Mouse (Mus musculus): ENCODE results near the gene Retreg1.
A peak's percentile ranks its signal among the peaks of the same experiment; 100 is the strongest.

Retreg1 gene

DNA sequence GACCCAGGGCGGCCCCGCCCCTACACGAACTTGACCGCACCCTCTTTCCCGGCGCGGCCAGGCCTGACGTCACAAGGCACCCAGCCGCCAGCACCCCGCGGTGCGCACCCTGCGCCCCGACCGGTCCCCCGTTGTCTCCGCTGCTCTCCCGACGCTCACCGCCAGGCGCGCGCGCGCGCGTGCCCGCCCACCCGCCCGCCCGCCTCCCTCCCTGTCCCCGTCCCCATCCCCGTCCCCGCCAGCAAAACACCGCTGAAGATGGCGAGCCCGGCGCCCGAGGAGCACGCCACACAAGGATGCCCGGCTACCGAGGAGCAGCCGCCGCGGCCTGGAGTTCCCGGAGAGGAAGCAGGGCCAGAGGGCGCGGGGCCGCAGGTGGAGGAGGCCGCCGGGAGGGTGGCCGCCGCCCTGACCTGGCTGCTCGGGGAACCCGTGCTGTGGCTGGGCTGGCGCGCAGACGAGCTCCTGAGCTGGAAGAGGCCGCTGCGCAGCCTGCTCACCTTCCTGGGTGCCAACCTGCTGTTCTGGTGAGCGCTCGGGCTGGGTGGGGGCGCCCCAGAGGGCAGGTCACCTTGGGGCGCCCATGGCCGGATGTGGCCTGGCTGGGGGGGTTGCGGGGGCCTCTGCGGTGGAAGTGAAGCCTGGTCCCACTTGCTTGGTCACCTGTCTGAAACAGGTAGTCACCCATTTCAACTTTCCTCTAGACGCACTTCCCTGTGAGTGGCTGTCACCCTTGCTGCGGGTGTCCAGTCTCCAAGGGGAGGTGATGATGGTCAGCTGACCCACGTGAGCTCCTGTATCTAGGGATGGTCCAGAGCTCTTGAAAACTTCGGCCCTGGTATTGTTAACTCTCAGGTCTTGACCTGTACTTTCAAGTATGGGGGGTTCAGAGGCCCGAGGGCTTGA, at the start of gene Retreg1:
Gene Retreg1, plus strand, starts transcription at position 95 of the 906 bp plus-strand sequence.
- peak; percentile 94 for DNase-seq (ENCODE audit: low read depth, low spot score)

DNA sequence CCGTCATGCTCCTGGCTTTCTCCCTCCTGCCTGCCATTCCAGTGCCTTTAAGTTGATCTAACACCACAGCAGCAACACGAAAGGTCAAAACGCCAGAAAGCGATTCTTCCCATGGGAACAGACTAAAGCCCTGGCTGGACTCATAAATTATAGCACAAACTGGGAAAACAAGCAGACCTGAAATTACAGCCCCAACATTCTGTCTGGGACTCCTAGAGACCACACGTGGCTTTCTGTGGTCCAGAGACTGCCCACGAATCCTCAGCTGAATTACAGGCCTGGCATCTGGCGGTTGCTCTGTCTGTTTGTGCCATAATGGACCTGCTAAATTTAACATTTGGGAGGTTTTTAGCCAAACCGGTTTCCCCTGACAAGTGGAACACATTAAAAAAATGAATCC, 48.9 kb upstream of the Retreg1 start:
- no peak for DNase-seq (ENCODE audit: low read depth, low spot score)

DNA sequence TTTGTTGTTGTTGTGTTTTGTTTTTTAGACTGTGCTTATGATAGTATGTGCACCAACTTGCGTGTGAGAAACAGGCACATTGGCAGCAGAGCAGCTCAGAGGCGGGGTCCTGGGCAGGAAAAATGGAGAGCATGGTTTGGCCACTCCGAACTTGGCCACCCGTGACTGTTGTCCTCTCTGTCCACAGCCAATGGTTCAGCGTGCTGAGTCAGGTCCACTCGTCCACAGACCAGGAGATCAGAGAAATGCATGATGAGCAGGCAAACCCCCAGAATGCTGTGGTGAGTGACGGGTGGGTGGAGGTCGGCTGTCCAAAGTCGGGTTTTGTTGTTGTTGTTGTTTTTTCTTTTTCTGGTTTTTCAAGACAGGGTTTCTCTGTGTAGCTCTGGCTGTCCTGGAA, 47.5 kb upstream of the Retreg1 start:
- no peak for DNase-seq (ENCODE audit: low read depth, low spot score)

DNA sequence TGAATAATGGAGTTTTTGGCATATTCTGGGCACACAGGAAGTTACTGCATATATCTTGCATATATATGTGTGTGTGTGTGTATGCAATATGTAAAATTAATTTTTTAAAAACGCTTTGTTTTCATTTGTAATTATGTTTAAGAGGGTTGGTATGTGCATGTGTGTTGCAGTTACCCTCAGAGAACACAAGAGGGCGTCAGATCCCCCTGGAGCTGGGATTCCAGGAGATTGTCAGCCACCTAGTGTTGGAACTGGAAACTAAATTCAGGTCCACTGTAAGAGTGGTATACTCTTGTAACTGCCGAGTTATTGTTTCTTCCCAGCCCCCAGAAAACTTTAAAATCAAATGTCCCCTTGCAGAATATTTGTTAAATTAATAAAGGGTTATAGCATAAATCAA, 46.6 kb upstream of the Retreg1 start:
- DNase-seq (ENCODE audit: low read depth, low spot score): peak; percentile 53

DNA sequence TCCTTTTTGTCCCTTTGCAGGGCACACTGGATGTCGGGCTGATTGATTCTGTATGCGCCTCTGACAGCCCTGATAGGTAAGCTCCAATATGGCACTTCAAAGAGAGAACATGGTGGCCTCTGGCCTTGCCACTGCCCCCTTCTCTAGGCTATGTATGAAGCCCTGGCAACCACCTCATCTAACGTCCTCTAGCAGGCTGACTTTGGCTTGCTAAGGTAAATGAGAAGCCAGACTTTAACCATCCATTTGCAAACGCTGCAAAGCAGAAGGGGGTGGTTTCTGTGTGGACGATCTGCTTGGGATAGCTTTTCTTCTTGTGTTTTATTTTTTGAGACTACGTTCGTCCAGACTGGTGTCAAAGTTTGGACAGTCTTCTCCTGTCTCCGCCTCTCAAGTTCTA, 45.8 kb upstream of the Retreg1 start:
- DNase-seq (ENCODE audit: low read depth, low spot score): no peak

DNA sequence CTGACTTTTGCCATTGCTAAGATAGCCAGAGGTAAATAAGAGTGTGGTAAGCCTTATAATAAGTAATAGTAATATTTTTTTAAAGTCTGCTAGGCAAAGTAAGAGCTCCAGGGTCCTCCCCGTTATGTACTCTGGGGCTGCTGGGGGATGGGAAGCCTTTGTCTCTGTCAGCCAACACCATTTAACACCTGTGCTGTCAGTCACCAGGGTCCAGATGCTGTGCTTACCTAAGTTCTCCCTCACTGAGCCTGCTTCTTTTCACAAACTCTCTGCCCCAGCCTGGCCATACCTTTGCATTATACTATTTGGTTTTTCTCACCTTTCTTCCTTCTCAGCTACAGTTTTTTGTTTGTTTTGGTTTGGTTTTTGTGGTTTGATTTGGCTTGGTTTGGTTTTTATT, 45.1 kb upstream of the Retreg1 start:
- no peak for DNase-seq (ENCODE audit: low read depth, low spot score)

DNA sequence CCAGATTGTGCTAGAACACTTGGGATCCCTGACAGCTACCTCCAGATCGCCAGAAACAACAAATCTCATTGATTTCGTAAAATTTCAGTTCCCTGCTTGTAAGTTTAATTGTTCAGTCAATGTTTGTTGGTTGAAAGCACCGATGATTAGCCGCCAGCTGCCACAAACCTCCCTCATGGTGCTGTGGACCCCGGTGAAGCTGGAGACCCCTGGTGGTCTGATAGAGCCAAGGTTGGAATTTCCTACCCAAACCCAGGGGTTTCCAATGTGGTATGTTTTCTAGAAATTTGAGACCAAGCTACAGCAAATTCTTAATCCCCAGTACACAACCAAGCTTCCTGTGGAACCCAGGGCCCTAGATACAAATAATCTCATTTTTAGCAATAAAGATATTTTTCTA, 41.3 kb upstream of the Retreg1 start:
- DNase-seq (ENCODE audit: low read depth, low spot score): no peak

DNA sequence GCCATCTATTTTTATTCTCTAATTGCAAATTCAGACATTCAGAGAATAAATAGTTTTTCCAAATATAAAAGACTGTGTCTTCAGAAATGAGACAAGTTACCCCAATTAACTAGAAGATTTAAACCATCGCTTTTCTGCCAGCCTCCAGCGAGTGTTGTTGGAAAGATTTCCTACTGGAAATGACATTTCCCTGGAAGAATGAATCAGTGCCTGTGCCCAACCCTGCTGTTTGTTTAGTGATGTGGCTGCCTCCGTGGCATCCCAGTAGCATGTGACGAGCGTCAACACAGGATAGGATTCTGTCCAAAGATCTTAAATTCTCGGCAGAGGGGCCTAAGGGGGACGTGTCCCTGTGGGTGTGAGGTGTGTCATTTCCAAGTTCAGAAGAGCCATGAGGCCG, 40.8 kb upstream of the Retreg1 start:
- DNase-seq (ENCODE audit: low read depth, low spot score): no peak

DNA sequence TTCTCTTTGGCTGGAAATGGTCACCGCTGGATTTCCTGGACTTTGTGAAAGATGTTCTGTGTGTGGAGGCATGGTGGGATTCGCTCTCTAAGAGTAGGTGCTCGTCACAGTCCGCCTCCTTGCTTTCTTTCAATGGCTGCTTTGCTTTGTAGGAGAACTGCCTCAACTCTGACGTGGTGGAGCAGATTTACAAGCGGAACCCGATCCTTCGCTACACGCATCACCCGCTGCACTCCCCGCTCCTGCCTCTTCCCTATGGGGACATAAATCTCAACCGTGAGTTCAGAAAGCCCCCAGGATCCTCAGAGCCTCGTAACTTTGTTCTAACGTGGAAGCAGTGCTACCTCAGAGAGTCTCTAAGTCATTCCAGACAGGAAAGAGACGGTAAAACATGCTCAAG, 39.9 kb upstream of the Retreg1 start:
- DNase-seq (ENCODE audit: low read depth, low spot score): no peak

DNA sequence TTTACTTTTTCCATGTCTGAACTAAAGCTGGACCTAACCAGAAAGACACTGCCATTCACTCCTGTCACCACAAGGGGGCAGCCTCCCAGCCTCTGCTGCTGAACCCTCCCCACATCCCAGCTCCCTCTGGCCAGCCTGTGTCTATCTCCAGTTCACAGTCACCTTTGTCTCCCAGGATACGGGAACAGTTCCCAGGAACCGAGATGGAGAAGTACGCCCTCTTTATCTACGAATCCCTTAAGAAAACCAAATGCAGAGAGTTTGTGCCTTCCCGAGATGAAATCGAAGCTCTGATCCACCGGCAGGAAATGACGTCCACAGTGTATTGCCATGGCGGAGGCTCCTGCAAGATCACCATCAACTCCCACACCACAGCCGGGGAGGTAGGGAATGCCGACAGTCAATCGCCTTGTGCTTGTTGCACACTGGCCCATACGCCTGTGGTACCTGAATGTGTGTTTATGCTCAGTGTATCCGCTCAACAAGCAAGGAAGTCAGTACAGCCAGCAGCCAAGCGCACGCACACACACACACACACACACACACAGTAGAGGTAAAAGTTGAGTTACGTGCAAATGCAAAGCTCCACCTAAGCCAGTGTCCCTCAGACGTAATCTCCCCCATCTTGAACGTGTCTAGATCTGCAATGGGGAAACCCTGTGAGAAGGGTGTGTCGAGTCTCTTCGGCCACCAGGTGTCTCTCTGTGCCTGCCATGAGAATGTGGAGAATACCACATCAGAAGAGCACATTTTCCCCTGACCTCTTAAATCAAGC, 37.5 kb upstream of the Retreg1 start:
- DNase-seq (ENCODE audit: low read depth, low spot score): peak; percentile 85

DNA sequence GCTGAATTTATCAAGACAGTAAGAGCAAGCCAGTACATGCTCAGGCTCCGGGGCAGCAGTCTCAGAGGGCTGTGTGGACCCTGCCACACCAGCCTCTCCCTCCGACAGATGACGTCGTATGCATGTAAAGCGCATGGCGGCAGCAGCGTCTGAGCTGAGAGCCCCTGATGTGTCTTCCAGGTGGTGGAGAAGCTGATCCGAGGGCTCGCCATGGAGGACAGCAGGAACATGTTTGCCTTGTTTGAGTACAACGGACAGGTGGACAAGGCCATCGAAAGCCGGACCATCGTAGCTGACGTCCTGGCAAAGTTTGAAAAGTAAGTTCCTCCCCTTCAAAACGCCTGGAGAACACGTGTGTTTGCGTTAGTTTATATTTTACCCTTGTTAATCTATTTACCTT, 36.6 kb upstream of the Retreg1 start:
- DNase-seq (ENCODE audit: low read depth, low spot score): no peak

DNA sequence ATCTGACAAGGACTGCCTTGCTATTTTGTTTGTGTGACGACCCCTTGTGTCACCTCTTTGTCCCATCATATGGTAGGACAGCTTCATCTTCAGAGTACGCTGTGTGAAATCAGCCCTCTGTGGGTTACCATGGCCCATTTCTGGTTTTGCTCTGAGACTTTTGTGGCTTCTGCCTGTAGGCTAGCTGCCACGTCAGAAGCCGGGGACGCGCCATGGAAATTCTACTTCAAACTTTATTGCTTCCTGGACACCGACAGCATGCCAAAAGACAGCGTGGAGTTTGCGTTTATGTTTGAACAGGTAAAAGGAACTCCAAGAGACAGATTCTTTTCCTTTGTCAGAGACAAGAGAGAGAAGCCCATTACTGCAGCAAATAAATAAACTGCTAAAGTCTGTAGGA, 36.1 kb upstream of the Retreg1 start:
- no peak for DNase-seq (ENCODE audit: low read depth, low spot score)

DNA sequence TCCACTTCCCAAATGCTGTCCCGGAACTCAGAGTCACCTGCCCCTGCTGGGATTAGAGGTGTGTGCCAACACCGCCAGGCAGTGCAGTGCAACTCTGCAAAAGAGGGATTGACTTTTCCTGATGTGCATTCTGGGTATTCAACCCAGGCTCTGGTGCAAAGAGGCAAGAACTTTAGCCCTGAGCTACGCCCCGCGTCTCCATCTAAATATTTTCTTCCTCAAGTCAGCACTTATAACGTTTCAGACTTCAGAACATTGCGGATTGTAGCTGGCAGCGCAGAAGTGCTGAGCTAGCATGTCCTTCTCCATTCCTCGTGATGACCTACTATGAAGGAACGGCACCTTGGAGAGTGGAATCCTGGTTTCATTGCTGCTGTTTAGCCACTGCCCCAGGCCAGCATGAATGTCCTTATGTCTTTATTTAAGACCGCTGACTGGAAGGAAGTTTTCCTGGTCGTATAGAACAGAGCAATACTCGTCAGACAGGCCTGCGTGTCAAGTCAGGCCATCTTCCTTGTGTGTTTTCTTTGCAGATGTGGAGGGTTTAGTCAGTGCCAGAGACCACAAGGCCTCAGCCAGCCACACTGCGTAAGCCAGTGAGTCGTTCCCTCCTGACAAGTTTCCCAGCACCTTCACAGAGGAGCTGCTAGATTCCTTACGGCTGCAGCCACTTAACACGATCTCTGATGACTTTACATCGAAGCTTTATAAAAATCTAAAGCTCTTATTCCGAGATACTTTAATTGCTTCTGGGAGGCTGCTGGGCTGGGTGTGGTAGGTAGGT, 34.1 kb upstream of the Retreg1 start:
- DNase-seq (ENCODE audit: low read depth, low spot score): no peak

DNA sequence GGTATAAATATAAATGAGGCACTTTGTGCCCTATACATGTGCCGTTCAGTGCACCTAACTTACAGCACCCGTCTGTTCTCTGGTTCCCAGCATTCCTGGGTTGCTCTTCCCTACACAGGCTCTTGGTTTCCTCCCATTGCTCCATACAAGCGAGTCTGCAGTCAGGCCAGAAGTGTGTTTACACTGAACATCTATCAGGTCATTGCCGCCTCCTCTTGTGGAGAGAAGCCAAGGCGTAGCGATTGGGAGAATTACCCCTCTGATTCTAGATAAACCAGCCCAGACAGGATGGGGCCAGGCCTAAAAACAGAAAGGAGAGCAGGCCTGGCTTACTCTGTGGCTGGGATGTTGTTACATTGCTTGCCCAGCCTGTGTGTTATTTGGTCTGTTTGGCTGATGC, 33.3 kb upstream of the Retreg1 start:
- DNase-seq (ENCODE audit: low read depth, low spot score): no peak

DNA sequence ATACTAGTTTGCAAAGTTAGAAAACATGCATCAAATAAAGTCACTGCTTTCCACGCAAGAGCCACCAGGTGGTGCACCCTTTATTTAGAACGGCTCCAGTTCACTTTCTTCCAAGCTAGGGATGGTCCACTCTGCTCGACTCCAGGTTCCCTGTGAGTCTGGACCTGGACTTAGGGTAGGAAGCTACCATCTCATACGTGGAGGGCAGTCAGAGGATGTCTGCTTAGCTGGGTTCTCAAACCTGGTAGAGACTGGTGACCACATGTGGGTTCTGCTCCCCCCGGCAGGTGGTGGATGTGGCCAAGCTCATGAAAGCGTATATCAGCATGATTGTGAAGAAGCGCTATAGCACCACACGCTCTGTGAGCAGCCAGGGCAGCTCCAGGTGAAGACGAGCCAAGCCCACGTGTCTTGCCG, 31.1 kb upstream of the Retreg1 start:
- peak; percentile 69 for DNase-seq (ENCODE audit: low read depth, low spot score)

DNA sequence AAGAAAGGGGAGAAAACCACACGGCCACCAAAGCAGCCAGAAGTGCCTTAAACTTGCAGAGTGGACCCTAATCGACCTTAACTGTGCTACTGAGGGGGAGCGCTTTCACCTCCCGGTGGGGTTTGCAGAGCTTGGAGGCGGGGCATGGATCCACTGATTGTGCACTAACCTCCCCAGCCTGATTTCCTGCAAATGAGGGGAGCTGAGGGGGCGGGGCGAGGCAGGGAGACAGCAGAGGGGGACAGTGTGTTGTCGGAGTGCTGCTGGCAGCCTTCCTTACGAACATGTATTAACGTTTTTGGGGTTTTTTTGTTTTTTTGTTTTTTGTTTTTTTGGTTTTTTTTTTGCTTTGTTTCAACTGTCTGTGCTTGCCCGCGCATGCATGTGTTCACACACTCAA, 30.5 kb upstream of the Retreg1 start:
- DNase-seq (ENCODE audit: low read depth, low spot score): peak; percentile 60

DNA sequence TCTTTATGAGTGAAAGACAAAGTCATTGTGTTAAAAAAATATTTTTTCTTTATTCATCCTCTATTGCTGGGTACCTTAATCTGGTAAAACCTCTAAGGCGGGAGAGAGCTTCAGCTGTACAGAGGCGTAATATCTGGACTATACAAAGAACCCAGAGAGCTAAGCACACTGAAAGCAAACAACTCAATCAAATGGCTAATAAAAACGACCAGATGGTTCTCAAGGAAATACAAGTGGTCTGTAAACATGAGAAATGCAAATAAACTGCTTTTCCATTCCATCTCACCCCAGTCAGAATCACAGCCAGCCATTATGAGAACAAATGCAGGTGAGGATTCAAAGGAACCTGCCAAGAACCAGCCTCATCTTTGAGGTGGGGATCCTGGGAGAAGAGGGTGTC, 28.4 kb upstream of the Retreg1 start:
- DNase-seq (ENCODE audit: low read depth, low spot score): no peak

DNA sequence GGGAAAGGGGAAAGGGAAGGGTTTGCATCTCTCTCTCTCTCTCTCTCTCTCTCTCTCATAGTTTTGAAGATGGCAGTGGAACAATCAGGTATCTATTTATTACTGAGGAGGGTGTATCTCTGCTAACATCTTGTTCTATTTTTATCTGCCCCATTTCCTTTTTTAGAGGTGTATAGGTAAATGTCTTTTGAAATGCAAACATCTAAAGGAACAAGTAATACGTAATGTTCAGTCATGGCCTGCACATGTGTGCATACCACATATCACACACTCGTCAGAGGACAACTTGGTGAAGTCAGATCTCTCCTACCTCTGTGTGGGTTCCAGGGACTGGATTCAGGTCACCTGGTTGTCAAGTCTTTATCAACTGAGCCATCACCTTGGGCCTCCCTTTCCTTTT, 25.8 kb upstream of the Retreg1 start:
- peak; percentile 64 for DNase-seq (ENCODE audit: low read depth, low spot score)

DNA sequence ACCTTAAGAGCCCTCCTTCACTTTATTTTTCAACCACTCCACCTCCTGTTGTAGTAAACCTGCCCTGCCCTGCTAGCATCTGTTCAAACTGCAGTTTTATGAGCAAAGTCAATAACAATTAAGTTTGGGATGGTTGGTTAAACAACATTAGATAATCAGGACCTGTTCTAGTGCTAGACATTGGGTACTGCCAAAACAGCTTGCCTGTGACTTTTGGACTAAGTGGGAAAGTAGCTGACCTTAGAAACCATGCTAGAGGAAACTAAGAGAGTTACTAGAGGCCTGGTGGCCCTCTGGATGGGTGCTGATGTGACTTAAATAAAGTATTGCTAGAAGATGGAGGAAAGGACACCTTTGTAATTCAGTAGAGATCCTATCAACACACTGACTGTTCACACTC, 21.0 kb upstream of the Retreg1 start:
- DNase-seq (ENCODE audit: low read depth, low spot score): no peak

DNA sequence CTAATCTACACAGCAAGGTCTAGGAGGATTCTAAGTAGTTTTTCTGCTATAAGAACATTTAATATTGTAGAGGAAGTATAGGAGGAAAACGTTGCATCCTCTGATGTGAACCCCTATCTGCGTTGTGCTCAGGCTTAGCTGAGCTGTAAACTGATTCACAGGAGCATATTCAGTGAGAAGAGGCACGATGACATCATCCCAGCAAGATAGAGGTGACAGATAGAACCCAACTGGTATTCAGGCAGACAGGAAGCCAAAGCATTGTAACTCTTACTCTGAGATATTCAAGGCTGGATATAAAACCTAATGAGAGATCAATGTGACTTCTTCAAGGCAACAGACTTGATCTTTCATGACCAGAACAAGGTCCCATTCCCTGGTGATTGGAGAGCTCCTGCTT, 20.3 kb upstream of the Retreg1 start:
- DNase-seq (ENCODE audit: low read depth, low spot score): peak; percentile 51

DNA sequence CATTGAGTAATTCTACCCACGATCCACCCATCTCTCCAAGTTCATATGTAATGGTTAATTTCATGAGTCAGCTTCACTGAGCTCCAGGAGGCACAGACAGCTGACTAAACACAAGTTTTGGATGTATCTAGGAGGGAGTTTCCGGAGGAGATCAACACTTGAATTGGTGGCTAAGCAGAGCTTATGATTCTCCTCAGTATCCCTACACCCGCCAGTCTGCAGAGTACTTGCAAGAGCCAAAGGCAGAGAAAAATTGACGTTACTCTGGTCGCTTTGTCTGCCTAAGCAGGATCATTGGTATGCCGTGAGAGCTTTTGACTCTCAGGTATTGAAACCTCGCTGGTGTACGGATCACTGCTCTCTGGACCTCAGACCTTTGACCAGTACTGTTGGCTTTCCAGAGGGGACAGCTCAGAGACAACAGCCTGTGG, 16.4 kb upstream of the Retreg1 start:
- DNase-seq (ENCODE audit: low read depth, low spot score): no peak

DNA sequence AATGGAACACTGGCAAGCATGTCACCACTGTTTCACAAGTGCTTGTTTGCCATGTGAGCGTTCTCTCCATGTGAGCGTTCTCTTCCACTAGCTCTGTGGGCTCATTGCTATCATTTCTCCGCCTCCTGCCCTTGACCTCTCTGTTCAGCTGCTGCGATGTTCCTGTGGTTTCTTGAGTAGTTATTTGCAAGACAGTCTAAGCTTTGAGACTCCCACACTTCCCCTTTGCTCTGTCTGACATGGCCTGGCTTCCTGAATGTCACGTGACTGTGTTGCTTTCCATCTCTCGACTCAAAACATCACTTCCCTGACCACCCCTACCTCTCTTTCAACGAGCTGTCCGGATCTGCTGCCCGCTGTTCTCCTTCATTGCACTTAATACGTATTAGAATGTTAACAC, 14.5 kb upstream of the Retreg1 start:
- DNase-seq (ENCODE audit: low read depth, low spot score): peak; percentile 72

Data from CD4-positive, CD25-positive, alpha-beta regulatory T cell, adult 2 months (primary cell).